Mouse (Mus musculus) spleen, adult 10 weeks (tissue): ENCODE data around the gene Trhde. TPM values are rescaled to one million over a fixed set of nuclear protein-coding genes. Genes with fewer than 3 reads are reported as not detected.

Experiments used
- polyA plus RNA-seq: library from polyadenylated mRNA; stranded (reverse); fragments of 350-450 nt; fragmentation: Illumina TruSeq; extraction: RNeasy Lipid Tissue Mini Kit (QIAGEN cat#74804); gene quantifications from one replicate; pipeline ENCODE4 v1.2.3, GENCODE M21; 2015; ENCODE audit warnings: low replicate concordance; ENCODE audit not compliant: insufficient read depth

Trhde gene
- not detected for polyA plus RNA-seq

DNA sequence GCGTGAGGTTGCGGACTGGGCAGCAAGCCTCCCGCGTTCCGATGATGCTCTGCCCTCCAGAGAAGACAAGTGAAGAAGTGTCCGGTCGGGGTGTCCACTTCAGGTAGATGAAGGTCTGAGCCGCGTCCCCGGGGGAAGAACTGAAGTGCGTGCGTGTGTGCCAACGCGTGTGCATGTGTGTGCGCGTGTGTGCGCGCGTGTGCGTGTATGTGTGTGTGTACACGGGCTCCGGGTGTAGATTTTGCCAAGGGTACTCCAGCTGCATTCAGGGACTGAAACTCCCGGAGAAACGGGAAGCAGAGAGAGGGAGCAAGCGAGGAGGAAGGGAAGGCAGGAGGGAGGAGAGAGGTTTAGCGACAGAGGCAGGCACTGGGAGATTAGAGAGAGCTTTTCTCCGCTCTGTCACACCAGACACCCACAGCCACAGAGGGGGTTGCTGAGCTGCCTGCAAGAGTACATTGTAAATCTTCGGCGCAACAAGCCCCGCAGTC is at the start of gene Trhde:
Trhde (minus strand) TSS at position 147 of the 491 bp plus-strand sequence.

